Comparison of ENCODE assay signal across 9 mouse cellular contexts in genomic region chr2:122558317-122558716, GRCm38 (mm10). TPM values are rescaled to one million over a fixed set of nuclear protein-coding genes. Genes with fewer than 3 reads are reported as not detected.
A peak's percentile ranks its signal among the peaks of the same experiment; 100 is the strongest.
DNase-seq lines count a peak whose midpoint lies in the region; ATAC-seq and TF ChIP-seq lines count a peak whose summit lies in the region.
"Had no signal": no experiment of that assay in that cellular context is flagged by ENCODE, and none has a peak within 500 bp of the region (broad histone marks: within the 10 kb centered on the region; RNA-seq: fewer than 3 reads in every experiment).

No protein-coding gene starts in this region.

- no peaks in the 10 kb centered on the region for H3K27me3 ChIP-seq in limb, embryonic 14.5 days (ENCODE audit: control insufficient read depth, insufficient read depth, low read length)
- no peaks in the 10 kb centered on the region for H3K27me3 ChIP-seq in limb, embryonic 10.5 days (ENCODE audit: low read depth, poor library complexity, severe bottlenecking)
- no peaks in the 10 kb centered on the region for H3K27me3 ChIP-seq in liver, embryonic 14.5 days (ENCODE audit: control insufficient read depth, insufficient read depth, low read length)
- H3K27me3 ChIP-seq: megakaryocyte, embryonic 14.5 days had no signal

- peak; percentile 69 to 71 for DNase-seq in cerebellum, postnatal 10 days
- DNase-seq in cerebellum, adult 9-11 months: no peak
- DNase-seq in limb, embryonic 14.5 days (ENCODE audit: low spot score): peak; percentile 17
- no peak for DNase-seq in limb, embryonic 10.5 days (ENCODE audit: low spot score)
- DNase-seq in R1 (ENCODE audit: low read depth, low spot score): peak; percentile 30
- peak; percentile 23 to 37 for DNase-seq in frontal cortex, postnatal 25 days (ENCODE audit: low spot score in 2 of 2)
- no peak for DNase-seq in liver, embryonic 14.5 days (ENCODE audit: low read depth in 3 of 3, low spot score in 3 of 3)
- peak; percentile 62 for DNase-seq in thymus, postnatal 0 days (ENCODE audit: low spot score)

- H3K9ac ChIP-seq in limb, embryonic 14.5 days (ENCODE audit: low read depth, low read length, severe bottlenecking): no peak overlapping the region
- H3K9ac ChIP-seq in liver, embryonic 14.5 days (replicated peaks): no peak overlapping the region

- TF ChIP-seq POLR2A in limb, embryonic 14.5 days (IDR thresholded peaks at IDR 0.05; ENCODE audit: borderline replicate concordance, extremely low read depth, insufficient read depth, insufficient read length): no peak

- H3K36me3 ChIP-seq in limb, embryonic 14.5 days (ENCODE audit: control insufficient read depth, insufficient read depth, low read length): no peaks in the 10 kb centered on the region
- H3K36me3 ChIP-seq in limb, embryonic 10.5 days: no peaks in the 10 kb centered on the region
- no peaks in the 10 kb centered on the region for H3K36me3 ChIP-seq in liver, embryonic 14.5 days (replicated peaks; ENCODE audit: control insufficient read depth, insufficient read depth, low read depth)

- no peak overlapping the region for H3K4me3 ChIP-seq in limb, embryonic 14.5 days (replicated peaks; ENCODE audit: low read length)
- no peak overlapping the region for H3K4me3 ChIP-seq in limb, embryonic 10.5 days
- no peak overlapping the region for H3K4me3 ChIP-seq in liver, embryonic 14.5 days (ENCODE audit: insufficient read depth in 1 of 2, low read depth in 2 of 2, low read length in 2 of 2)
- H3K4me3 ChIP-seq: megakaryocyte, embryonic 14.5 days had no signal

- no peak overlapping the region for H3K4me2 ChIP-seq in limb, embryonic 14.5 days (replicated peaks; ENCODE audit: low read depth, low read length, severe bottlenecking)
- H3K4me2 ChIP-seq in liver, embryonic 14.5 days (ENCODE audit: low read depth): no peak overlapping the region

- peak; percentile 41; the same call in 1 of the 2 replicates for TF ChIP-seq CTCF in liver, embryonic 14.5 days (IDR thresholded peaks at IDR 0.05; ENCODE audit: low read depth)

- WGBS in limb, embryonic 14.5 days: 40% methylated on average over 2 of the region's 2 CpGs
- WGBS in limb, embryonic 10.5 days: 42% methylated on average over 2 of the region's 2 CpGs
- 22% methylated on average over 2 of the region's 2 CpGs for WGBS in liver, embryonic 14.5 days (ENCODE audit: insufficient replicate concordance)

- H3K27ac ChIP-seq in limb, embryonic 14.5 days (replicated peaks; ENCODE audit: low read depth, low read length): no peak overlapping the region
- H3K27ac ChIP-seq in limb, embryonic 10.5 days: no peak overlapping the region
- H3K27ac ChIP-seq in liver, embryonic 14.5 days: no peak overlapping the region

- no peak for ATAC-seq in limb, embryonic 14.5 days (ENCODE audit: low FRiP score, low read depth)
- ATAC-seq in liver, embryonic 14.5 days (ENCODE audit: insufficient read depth): no peak

- no peak for TF ChIP-seq EP300 in liver, embryonic 14.5 days (IDR thresholded peaks at IDR 0.05; ENCODE audit: low read depth)

- H3K4me1 ChIP-seq in limb, embryonic 14.5 days (ENCODE audit: control insufficient read depth, insufficient read depth, low read length): no peaks in the 10 kb centered on the region
- no peaks in the 10 kb centered on the region for H3K4me1 ChIP-seq in limb, embryonic 10.5 days
- H3K4me1 ChIP-seq in liver, embryonic 14.5 days (replicated peaks; ENCODE audit: control insufficient read depth in 2 of 2, insufficient read depth in 2 of 2, low read length in 1 of 2): no peaks in the 10 kb centered on the region
- H3K4me1 ChIP-seq: megakaryocyte, embryonic 14.5 days had no signal

- no peaks in the 10 kb centered on the region for H3K9me3 ChIP-seq in limb, embryonic 14.5 days (ENCODE audit: control insufficient read depth, low read length)
- H3K9me3 ChIP-seq in limb, embryonic 10.5 days (replicated peaks): no peaks in the 10 kb centered on the region
- H3K9me3 ChIP-seq in liver, embryonic 14.5 days (ENCODE audit: control insufficient read depth, low read length): no peaks in the 10 kb centered on the region
- H3K9me3 ChIP-seq: megakaryocyte, embryonic 14.5 days had no signal

RNA-seq across cellular contexts. Expression of gene Gatm, which starts 52.8 kb away (rescaled TPM):
- 29.4 and 35.6 TPM in 2 replicates for polyA plus RNA-seq in limb, embryonic 14.5 days (2012; rRNA removed)
- 40.1 and 54.5 TPM in 2 replicates for polyA plus RNA-seq in limb, embryonic 14.5 days (2014; fragmentation: Nextera tagmentation; extraction: Ambion mirVana)
- polyA plus RNA-seq in limb, embryonic 10.5 days (2016; fragmentation: Nextera tagmentation; extraction: Ambion mirVana): 4.6 and 5.2 TPM in 2 replicates
- polyA plus RNA-seq in liver, embryonic 14.5 days (2012; rRNA removed): 8.6 and 14.1 TPM in 2 replicates
- 24.8 and 27.6 TPM in 2 replicates for polyA plus RNA-seq in liver, embryonic 14.5 days (2014; fragmentation: Nextera tagmentation; extraction: Ambion mirVana)
- polyA plus RNA-seq in thymus, postnatal 0 days (2015; fragmentation: Nextera tagmentation; extraction: Ambion mirVana): 6.3 and 7.4 TPM in 2 replicates

Comparison
In these comparisons a context has a peak if more than half of its experiments do, and no peak if none do; other contexts are left out.
1. DNase-seq: peak in cerebellum, postnatal 10 days (2 of 2), limb, embryonic 14.5 days (single experiment), R1 (single experiment), frontal cortex, postnatal 25 days (2 of 2) and thymus, postnatal 0 days (single experiment); none in cerebellum, adult 9-11 months (single experiment), limb, embryonic 10.5 days (single experiment) and liver, embryonic 14.5 days (0 of 3).